Mouse (Mus musculus): ENCODE measurements around the gene Gm11032.
A peak's percentile ranks its signal among the peaks of the same experiment; 100 is the strongest.
"Not testable (repeated sequence)": the region's sequence is repeated elsewhere in the genome, so short reads cannot be mapped to it uniquely, and the experiment has no call there.

Gm11032 gene

GRCm38 (mm10) chr11:4625931-4626330 is 6.1 kb downstream of the Gm11032 start:
- DNase-seq (ENCODE audit: low spot score): no peak

GRCm38 (mm10) chr11:4627636-4628035 is 7.8 kb downstream of the Gm11032 start:
- DNase-seq (ENCODE audit: low spot score): no peak

DNA sequence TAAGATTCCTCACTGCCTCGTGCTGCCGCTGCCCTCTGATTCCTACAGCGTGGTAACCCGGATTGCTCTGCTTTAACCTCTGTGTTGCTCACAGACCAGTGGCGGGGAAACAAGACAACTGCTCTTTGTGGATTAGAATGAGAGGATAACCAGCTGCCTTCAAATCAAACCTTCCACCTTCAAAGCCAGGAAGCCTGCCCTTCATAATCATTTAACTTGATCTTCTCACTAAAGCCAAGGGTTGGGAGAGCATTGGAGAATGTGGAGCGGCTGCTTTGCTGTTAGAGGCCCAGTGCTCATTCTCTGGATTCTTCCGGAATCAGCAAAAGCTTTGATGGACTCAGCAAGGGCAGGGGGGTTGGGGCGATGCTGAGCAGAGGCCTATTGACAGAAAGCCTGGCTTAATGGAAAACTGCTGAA is 10.0 kb downstream of the Gm11032 start:
- no peak for DNase-seq (ENCODE audit: low spot score)

DNA sequence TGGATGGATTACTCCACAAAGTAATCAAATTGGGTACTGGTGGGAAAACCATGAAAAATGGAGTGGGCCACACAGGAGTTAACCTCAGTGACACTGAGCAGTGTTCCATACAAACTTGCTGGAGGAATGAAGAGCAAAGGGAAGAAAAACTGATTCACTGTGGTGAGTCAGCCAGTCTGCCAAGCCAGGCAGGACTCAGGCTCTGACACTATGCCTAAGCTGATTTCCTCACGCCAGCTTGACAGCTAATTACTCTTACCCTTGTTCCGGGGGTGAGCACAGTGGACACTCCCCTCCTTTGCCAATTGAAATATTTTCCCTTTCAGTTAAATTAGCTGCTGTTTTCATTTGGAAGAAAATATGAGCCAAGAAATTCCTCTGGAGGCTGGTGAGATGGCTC is 13.6 kb downstream of the Gm11032 start:
- no peak for DNase-seq (ENCODE audit: low spot score)

GRCm38 (mm10) chr11:4634395-4634794 is 14.5 kb downstream of the Gm11032 start:
- peak; percentile 20 for DNase-seq (ENCODE audit: low spot score)

GRCm38 (mm10) chr11:4636782-4637342 is 17.0 kb downstream of the Gm11032 start:
- DNase-seq (ENCODE audit: low spot score): no peak

GRCm38 (mm10) chr11:4637534-4638234 is 17.8 kb downstream of the Gm11032 start, which contains the start of gene Ascc2:
Gene Ascc2 (plus strand): TSS chr11:4637747.
- peak; percentile 90 for DNase-seq (ENCODE audit: low spot score)

DNA sequence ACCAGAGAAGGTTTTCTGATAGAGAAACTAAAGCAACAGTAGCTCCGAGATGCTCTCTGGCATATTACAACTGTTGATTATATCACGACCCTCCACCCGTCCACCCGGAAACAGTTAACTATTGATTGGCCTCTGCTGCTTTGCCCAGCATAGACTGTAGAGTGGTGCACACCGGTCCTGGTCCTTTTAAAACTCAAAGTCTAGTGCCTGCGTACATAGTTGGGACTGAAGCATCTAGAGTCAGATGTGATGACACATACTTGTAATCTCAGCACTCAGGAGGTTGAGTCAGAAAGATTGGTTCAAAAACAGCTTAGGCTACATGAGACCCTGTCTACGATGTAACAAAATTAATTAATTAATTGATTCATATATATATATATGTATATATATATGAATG is 18.4 kb downstream of the Gm11032 start:
- DNase-seq (ENCODE audit: low spot score): no peak

- DNase-seq (ENCODE audit: low spot score): no peak
Observed at GRCm38 (mm10) chr11:4641185-4641584, 21.3 kb downstream of the Gm11032 start.

DNA sequence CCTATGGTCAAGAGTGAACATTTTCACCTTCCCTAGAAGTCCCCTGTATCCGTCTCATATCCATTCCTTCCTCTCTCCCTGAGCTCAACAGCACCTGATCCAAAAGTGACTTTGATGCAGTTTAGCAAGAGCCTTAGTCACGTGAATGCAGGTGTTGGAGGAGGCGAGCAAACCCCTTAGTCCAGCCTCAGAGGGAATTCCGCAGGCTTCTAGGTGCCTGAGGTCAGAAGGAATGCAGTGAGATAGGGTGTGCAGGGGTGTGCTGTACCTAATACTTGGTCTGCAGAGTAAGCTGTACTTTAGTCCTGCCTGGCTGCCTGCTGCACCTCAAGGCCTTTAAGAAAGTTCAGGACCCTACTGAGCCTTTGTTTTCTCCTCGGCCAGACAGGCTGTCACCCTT is 23.9 kb downstream of the Gm11032 start:
- DNase-seq (ENCODE audit: low spot score): no peak

DNA sequence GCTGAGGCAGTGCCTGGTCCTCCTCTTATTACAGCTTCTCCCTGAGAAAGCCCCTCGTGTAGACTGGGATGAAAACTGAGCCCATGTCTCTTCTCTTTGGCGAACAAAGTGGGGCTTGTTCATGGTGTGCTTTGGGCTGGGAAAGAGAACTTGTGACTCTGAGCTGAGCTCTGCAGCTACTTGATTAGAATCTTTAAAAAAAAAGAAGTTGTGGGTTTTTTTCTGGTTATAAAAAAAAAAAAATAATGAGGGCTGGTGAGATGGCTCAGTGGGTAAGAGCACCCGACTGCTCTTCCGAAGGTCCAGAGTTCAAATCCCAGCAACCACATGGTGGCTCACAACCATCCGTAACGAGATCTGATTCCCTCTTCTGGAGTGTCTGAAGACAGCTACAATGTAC is 25.3 kb downstream of the Gm11032 start:
- not testable (repeated sequence) for DNase-seq (ENCODE audit: low spot score)

DNA sequence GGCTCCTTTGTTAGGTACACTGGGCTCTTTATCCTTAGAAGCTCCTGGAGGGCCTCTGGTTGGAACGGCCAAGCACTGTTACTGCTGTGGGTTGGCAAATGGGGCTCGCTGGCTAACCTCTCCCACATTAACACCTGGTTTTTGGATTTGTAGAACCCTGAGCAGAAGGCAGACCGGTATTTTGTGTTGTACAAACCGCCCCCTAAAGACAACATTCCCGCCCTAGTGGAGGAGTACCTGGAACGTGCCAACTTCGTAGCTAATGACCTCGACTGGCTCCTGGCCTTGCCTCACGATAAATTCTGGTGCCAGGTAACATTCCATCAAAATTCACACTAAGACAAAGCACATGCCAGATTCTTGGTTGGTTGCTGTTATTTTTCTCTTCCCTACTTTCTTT is 26.5 kb downstream of the Gm11032 start:
- DNase-seq (ENCODE audit: low spot score): no peak

DNA sequence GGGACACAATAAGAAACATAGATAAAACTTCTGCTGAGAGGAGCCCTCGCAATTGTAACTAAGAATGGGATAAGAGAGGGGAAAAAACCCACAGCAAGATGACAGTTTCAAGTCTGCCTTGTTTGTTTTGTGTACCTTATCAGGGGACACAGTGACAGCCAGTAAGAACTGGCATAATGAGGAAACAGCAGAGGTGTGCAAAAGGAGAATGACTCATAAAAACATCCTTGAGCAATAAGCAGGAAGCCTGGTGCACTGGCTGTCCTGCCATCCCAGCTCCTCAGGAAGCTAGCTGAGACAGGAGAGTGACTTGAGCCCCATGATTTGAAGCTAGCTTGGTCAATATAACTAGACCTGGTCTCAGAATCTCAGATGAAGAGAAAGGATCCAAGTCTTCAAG is 40.0 kb downstream of the Gm11032 start:
- peak; percentile 39 for DNase-seq (ENCODE audit: low spot score)

GRCm38 (mm10) chr11:4660309-4661025 is 40.6 kb downstream of the Gm11032 start:
- DNase-seq (ENCODE audit: low spot score): peak; percentile 34

- peak; percentile 57 for DNase-seq (ENCODE audit: low spot score)
Observed at GRCm38 (mm10) chr11:4661324-4661723, 41.5 kb downstream of the Gm11032 start.

DNA sequence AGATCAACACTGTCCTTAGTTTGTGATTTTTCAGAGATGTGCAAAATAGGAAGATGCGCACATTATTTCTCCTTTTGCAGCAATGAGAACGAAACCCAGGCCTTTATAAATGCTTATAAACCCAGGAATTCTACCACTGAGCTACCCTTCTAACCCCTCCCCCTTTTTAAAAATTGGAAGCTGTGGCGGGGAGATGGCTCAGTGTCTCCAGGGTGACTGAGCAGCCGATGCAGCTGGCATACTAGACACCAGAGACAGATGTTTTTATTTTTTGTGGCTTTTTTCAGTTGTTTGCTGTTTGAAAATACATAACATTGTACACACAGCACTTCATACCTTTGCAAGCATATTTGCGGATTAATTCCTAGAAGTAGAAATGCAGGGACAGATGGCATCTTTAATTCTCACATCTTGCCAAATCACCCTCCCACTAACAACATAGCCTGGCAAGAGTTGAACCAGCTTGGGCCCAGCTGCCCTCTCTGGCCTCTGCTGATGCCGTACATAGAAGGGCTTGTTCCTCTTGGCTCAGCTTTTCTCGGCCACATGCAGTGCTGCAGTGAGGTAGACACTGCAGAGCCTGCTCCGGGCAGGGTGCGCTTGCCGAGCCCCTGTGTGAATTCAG is 42.1 kb downstream of the Gm11032 start:
- DNase-seq (ENCODE audit: low spot score): no peak

- no peak for DNase-seq (ENCODE audit: low spot score)
Observed at GRCm38 (mm10) chr11:4662496-4662878, 42.6 kb downstream of the Gm11032 start.
